Comparison of ENCODE assay signal across 8 mouse cellular contexts in genomic region chr11:99385813-99386721, GRCm38 (mm10). TPM values are rescaled to one million over a fixed set of nuclear protein-coding genes. Genes with fewer than 3 reads are reported as not detected.
DNase-seq lines count a peak whose midpoint lies in the region; ATAC-seq lines count a peak whose summit lies in the region.

No protein-coding gene starts in this region.

- WGBS in intestine, embryonic 15.5 days, result under 1% methylated on average over 71 of the region's 71 CpGs

- H3K27me3 ChIP-seq in intestine, embryonic 15.5 days (replicated peaks), result no peaks in the 10 kb centered on the region

- peak; percentile 95 to 96 for DNase-seq in adrenal gland, adult (ENCODE audit: inconsistent age in 2 of 2, low spot score in 1 of 2)
- DNase-seq in embryo, embryonic 10 days (ENCODE audit: low spot score), result peak; percentile 94
- peak; percentile 91 for DNase-seq in gastrocnemius, postnatal 25 days
- DNase-seq in left cerebral cortex, postnatal 14 days (ENCODE audit: low spot score in 2 of 2), result peak; percentile 86 to 88
- DNase-seq in right cerebral cortex, postnatal 14 days, result peak; percentile 90
- peak; percentile 81 for DNase-seq in urinary bladder, postnatal 25 days (ENCODE audit: low spot score)

- peak overlapping the region; percentile 57 for H3K4me3 ChIP-seq in intestine, embryonic 15.5 days (replicated peaks)

- no peaks in the 10 kb centered on the region for H3K36me3 ChIP-seq in intestine, embryonic 15.5 days

- peak overlapping the region; percentile 44 for H3K9ac ChIP-seq in intestine, embryonic 15.5 days

- 0 out of 2 replicates have a peak, but pooled peaks cover 4% of the 10 kb centered on the region for H3K4me1 ChIP-seq in intestine, embryonic 15.5 days (replicated peaks)

- intact Hi-C loops in left cerebral cortex, postnatal 14 days (cut with DNase I), result loop anchor here (10.0 kb wide), 1 partner anchor 779 kb away; no protein-coding TSS in a partner anchor

- H3K4me2 ChIP-seq in intestine, embryonic 15.5 days (replicated peaks), result peak overlapping the region; percentile 64

- ATAC-seq in intestine, embryonic 15.5 days, result peak; percentile 95
- ATAC-seq in megakaryocyte-erythroid progenitor cell, adult 5-6 weeks (replicated peaks; ENCODE audit: low FRiP score, low TSS enrichment, poor library complexity, severe bottlenecking), result peak; percentile 95

- H3K9me3 ChIP-seq in intestine, embryonic 15.5 days, result no peaks in the 10 kb centered on the region

- H3K27ac ChIP-seq in intestine, embryonic 15.5 days, result peak overlapping the region; percentile 99

RNA-seq across cellular contexts. Expression of gene Krt10, which starts 3.1 kb away (rescaled TPM):
- 1 to 10 TPM; 4.0 to 5.5 TPM for total RNA-seq in gastrocnemius, postnatal 25 days (2021)
- 18.3 and 21.2 TPM in 2 replicates for polyA plus RNA-seq in intestine, embryonic 15.5 days (2015; fragmentation: Nextera tagmentation; extraction: Ambion mirVana)
- total RNA-seq in left cerebral cortex, postnatal 14 days (2021), result 10 to 100 TPM; 12.2 to 13.8 TPM
- 0.59 and 4.9 TPM in 2 replicates for total RNA-seq in megakaryocyte-erythroid progenitor cell, adult 5-6 weeks (2014; fragmentation: Nextera tagmentation)
- total RNA-seq in megakaryocyte-erythroid progenitor cell, adult 5-6 weeks (2017), result not detected in 2 replicates

RNA-seq across cellular contexts. Expression of gene Krt28, which starts 11.4 kb away (rescaled TPM):
- not detected for total RNA-seq in gastrocnemius, postnatal 25 days (2021)
- polyA plus RNA-seq in intestine, embryonic 15.5 days (2015; fragmentation: Nextera tagmentation; extraction: Ambion mirVana), result 0.09 TPM in 1 of 2 replicates, not detected in the other
- total RNA-seq in left cerebral cortex, postnatal 14 days (2021), result under 1 TPM; 0.22 to 0.34 TPM
- total RNA-seq in megakaryocyte-erythroid progenitor cell, adult 5-6 weeks (2014; fragmentation: Nextera tagmentation), result not detected in 2 replicates
- total RNA-seq in megakaryocyte-erythroid progenitor cell, adult 5-6 weeks (2017), result not detected in 2 replicates

RNA-seq across cellular contexts. Expression of gene Krt27, which starts 35.2 kb away (rescaled TPM):
- not detected for total RNA-seq in gastrocnemius, postnatal 25 days (2021)
- not detected in 2 replicates for polyA plus RNA-seq in intestine, embryonic 15.5 days (2015; fragmentation: Nextera tagmentation; extraction: Ambion mirVana)
- total RNA-seq in left cerebral cortex, postnatal 14 days (2021), result not detected
- total RNA-seq in megakaryocyte-erythroid progenitor cell, adult 5-6 weeks (2014; fragmentation: Nextera tagmentation), result not detected in 2 replicates
- not detected in 2 replicates for total RNA-seq in megakaryocyte-erythroid progenitor cell, adult 5-6 weeks (2017)

RNA-seq across cellular contexts. Expression of gene Krt12, which starts 36.0 kb away (rescaled TPM):
- total RNA-seq in gastrocnemius, postnatal 25 days (2021), result not detected
- polyA plus RNA-seq in intestine, embryonic 15.5 days (2015; fragmentation: Nextera tagmentation; extraction: Ambion mirVana), result not detected in 2 replicates
- 1 to 10 TPM; 8.5 to 9.7 TPM for total RNA-seq in left cerebral cortex, postnatal 14 days (2021)
- total RNA-seq in megakaryocyte-erythroid progenitor cell, adult 5-6 weeks (2014; fragmentation: Nextera tagmentation), result not detected in 2 replicates
- not detected in 2 replicates for total RNA-seq in megakaryocyte-erythroid progenitor cell, adult 5-6 weeks (2017)

RNA-seq across cellular contexts. Expression of gene Krt26, which starts 48.3 kb away (rescaled TPM):
- total RNA-seq in gastrocnemius, postnatal 25 days (2021), result not detected
- 0.11 TPM in 1 of 2 replicates, not detected in the other for polyA plus RNA-seq in intestine, embryonic 15.5 days (2015; fragmentation: Nextera tagmentation; extraction: Ambion mirVana)
- total RNA-seq in left cerebral cortex, postnatal 14 days (2021), result under 1 TPM; 0.13 to 0.17 TPM
- total RNA-seq in megakaryocyte-erythroid progenitor cell, adult 5-6 weeks (2014; fragmentation: Nextera tagmentation), result not detected in 2 replicates
- not detected in 2 replicates for total RNA-seq in megakaryocyte-erythroid progenitor cell, adult 5-6 weeks (2017)

Comparison
In these comparisons a context has a peak if more than half of its experiments do, and no peak if none do; other contexts are left out.
1. Peak in every context shown above with its lines: DNase-seq, ATAC-seq, H3K4me3 ChIP-seq and H3K27ac ChIP-seq.